Mouse (Mus musculus) C2C12 (cell line): Measurements from ENCODE around the gene Rnf141.

Source experiments
- CTCF ChIP-seq: IDR thresholded peaks from one replicate; pipeline ENCODE4 v1.5.1; 2011; ENCODE audit not compliant: control insufficient read depth, insufficient read depth, insufficient read length
- MAX ChIP-seq: IDR thresholded peaks from one replicate; pipeline ENCODE4 v1.6.1; 2011; ENCODE audit warnings: mild to moderate bottlenecking, control low read depth

- TF ChIP-seq MAX (no peak), CTCF (no peak)
Measured at GRCm38 (mm10) chr7:110781231-110781711, 63.0 kb downstream of the Rnf141 start.
